Comparison of ENCODE assay signal across 9 mouse cellular contexts in genomic region chr5:36223787-36224186, GRCm38 (mm10). TPM values are rescaled to one million over a fixed set of nuclear protein-coding genes. Genes with fewer than 3 reads are reported as not detected.
DNase-seq lines count a peak whose midpoint lies in the region; ATAC-seq and TF ChIP-seq lines count a peak whose summit lies in the region.
"Had no signal": no experiment of that assay in that cellular context is flagged by ENCODE, and none has a peak within 500 bp of the region (broad histone marks: within the 10 kb centered on the region; RNA-seq: fewer than 3 reads in every experiment).

No protein-coding gene starts in this region.

- DNase-seq in cerebellum, adult 18-20 months, result peak; percentile 32 to 41
- DNase-seq in cerebellum, adult 11-12 months, result no peak
- peak; percentile 40 for DNase-seq in ovary, postnatal 14 days (ENCODE audit: low spot score)
- no peak for DNase-seq in ovary, postnatal 10 days (ENCODE audit: low spot score)
- peak; percentile 69 for DNase-seq in embryonic facial prominence, embryonic 11.5 days (ENCODE audit: low spot score)
- DNase-seq in layer of hippocampus, postnatal 10 days (ENCODE audit: low spot score in 2 of 2), result peak; percentile 80 to 82
- peak; percentile 61 for DNase-seq in midbrain, postnatal 0 days (ENCODE audit: low spot score)
- DNase-seq in thymus, postnatal 36 days, result peak; percentile 56 to 61

- H3K36me3 ChIP-seq in embryonic facial prominence, embryonic 11.5 days (replicated peaks; ENCODE audit: control insufficient read depth, insufficient read depth, low read depth, low read length), result no peaks in the 10 kb centered on the region
- no peaks in the 10 kb centered on the region for H3K36me3 ChIP-seq in midbrain, postnatal 0 days (ENCODE audit: insufficient read depth, low read length)
- H3K36me3 ChIP-seq: midbrain, embryonic 12.5 days had no signal

- H3K27me3 ChIP-seq in embryonic facial prominence, embryonic 11.5 days (ENCODE audit: control insufficient read depth, insufficient read depth, low read length), result no peaks in the 10 kb centered on the region
- H3K27me3 ChIP-seq in midbrain, postnatal 0 days (ENCODE audit: insufficient read depth, low read length), result no peaks in the 10 kb centered on the region
- H3K27me3 ChIP-seq: midbrain, embryonic 12.5 days had no signal

- no peak overlapping the region for H3K4me3 ChIP-seq in embryonic facial prominence, embryonic 11.5 days (ENCODE audit: low read depth, low read length)
- H3K4me3 ChIP-seq in midbrain, postnatal 0 days (ENCODE audit: low read depth, low read length), result no peak overlapping the region
- H3K4me3 ChIP-seq: midbrain, embryonic 12.5 days had no signal

- no peaks in the 10 kb centered on the region for H3K4me1 ChIP-seq in embryonic facial prominence, embryonic 11.5 days (ENCODE audit: control insufficient read depth, insufficient read depth, low read length)
- peaks cover 11% of the 10 kb centered on the region for H3K4me1 ChIP-seq in midbrain, postnatal 0 days (ENCODE audit: insufficient read depth, low read length)

- 63% methylated on average over 6 of the region's 6 CpGs for WGBS in embryonic facial prominence, embryonic 11.5 days
- WGBS in midbrain, postnatal 0 days, result 61% methylated on average over 6 of the region's 6 CpGs

- no peaks in the 10 kb centered on the region for H3K9me3 ChIP-seq in embryonic facial prominence, embryonic 11.5 days (replicated peaks; ENCODE audit: control insufficient read depth, low read length)
- H3K9me3 ChIP-seq in midbrain, postnatal 0 days (ENCODE audit: low read length), result no peaks in the 10 kb centered on the region
- H3K9me3 ChIP-seq: midbrain, embryonic 12.5 days had no signal

- H3K27ac ChIP-seq in embryonic facial prominence, embryonic 11.5 days (replicated peaks; ENCODE audit: low read depth, low read length), result no peak overlapping the region
- no peak overlapping the region for H3K27ac ChIP-seq in midbrain, postnatal 0 days (ENCODE audit: low read depth, low read length)
- H3K27ac ChIP-seq: midbrain, embryonic 12.5 days had no signal

- H3K9ac ChIP-seq in embryonic facial prominence, embryonic 11.5 days (replicated peaks; ENCODE audit: low read length), result no peak overlapping the region
- no peak overlapping the region for H3K9ac ChIP-seq in midbrain, postnatal 0 days (replicated peaks; ENCODE audit: low read length, poor library complexity, severe bottlenecking)
- H3K9ac ChIP-seq: midbrain, embryonic 12.5 days had no signal

- no peak for ATAC-seq in embryonic facial prominence, embryonic 11.5 days (replicated peaks; ENCODE audit: insufficient number of reproducible peaks, low FRiP score, low TSS enrichment, low read depth)
- no peak for ATAC-seq in midbrain, postnatal 0 days (ENCODE audit: low FRiP score)

- peak; percentile 71 for TF ChIP-seq CTCF in midbrain, postnatal 0 days (IDR thresholded peaks at IDR 0.05)

- H3K4me2 ChIP-seq in embryonic facial prominence, embryonic 11.5 days (ENCODE audit: low read depth, low read length), result no peak overlapping the region
- H3K4me2 ChIP-seq in midbrain, postnatal 0 days (ENCODE audit: low read depth, low read length, poor library complexity, severe bottlenecking), result no peak overlapping the region
- H3K4me2 ChIP-seq: midbrain, embryonic 12.5 days had no signal

RNA-seq across cellular contexts. Expression of gene Psapl1, which starts 20.0 kb away (rescaled TPM):
- polyA plus RNA-seq in embryonic facial prominence, embryonic 11.5 days (2014; fragmentation: Nextera tagmentation; extraction: Ambion mirVana), result 0.08 and 0.15 TPM in 2 replicates
- not detected for total RNA-seq in layer of hippocampus, postnatal 10 days (2021)
- 0.55 TPM in 1 of 2 replicates, not detected in the other for total RNA-seq in midbrain, postnatal 0 days (2014; rRNA removed)
- not detected in 2 replicates for polyA plus RNA-seq in midbrain, postnatal 0 days (2015; fragmentation: Nextera tagmentation; extraction: Ambion mirVana)

Comparison
In these comparisons a context has a peak if more than half of its experiments do, and no peak if none do; other contexts are left out.
1. DNase-seq: peak in cerebellum, adult 18-20 months (2 of 2), ovary, postnatal 14 days (single experiment), embryonic facial prominence, embryonic 11.5 days (single experiment), layer of hippocampus, postnatal 10 days (2 of 2), midbrain, postnatal 0 days (single experiment) and thymus, postnatal 36 days (2 of 2); none in cerebellum, adult 11-12 months (single experiment) and ovary, postnatal 10 days (single experiment).